Mouse (Mus musculus): Measurements from ENCODE around the gene Tnfrsf17.
A peak's percentile ranks its signal among the peaks of the same experiment; 100 is the strongest.
"Not testable (repeated sequence)": the region's sequence is repeated elsewhere in the genome, so short reads cannot be mapped to it uniquely, and the experiment has no call there.

DNA sequence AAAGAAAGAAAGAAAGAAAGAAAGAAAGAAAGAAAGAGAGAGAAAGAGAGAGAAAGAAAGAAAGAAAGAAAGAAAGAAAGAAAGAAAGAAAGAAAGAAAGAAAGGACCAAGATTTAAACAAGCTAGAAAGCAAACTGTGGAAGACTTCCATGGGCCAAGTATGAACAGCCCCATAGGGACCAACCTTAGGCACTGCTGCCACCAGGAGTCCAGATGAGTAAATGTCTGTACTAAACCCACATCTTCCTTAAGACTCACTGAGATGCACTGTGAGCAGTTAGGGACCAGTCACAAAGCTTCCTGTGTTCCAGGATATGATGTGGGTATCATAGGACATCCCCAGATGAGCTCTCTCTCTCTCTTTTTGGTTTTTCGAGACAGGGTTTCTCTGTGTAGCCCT, 15.9 kb upstream of the Tnfrsf17 start:
- not testable (repeated sequence) for TF ChIP-seq POLR2A (IDR thresholded peaks at IDR 0.05; ENCODE audit: low read depth, low read length); USF1 (IDR thresholded peaks at IDR 0.05; ENCODE audit: low read depth, low read length); MAFK (IDR thresholded peaks at IDR 0.05; ENCODE audit: insufficient replicate concordance, low read length); JUN (IDR thresholded peaks at IDR 0.05; ENCODE audit: insufficient read depth, low read depth, low read length); PAX5 (IDR thresholded peaks at IDR 0.05; ENCODE audit: low read length); EP300 (IDR thresholded peaks at IDR 0.05; ENCODE audit: low read length); E2F4 (IDR thresholded peaks at IDR 0.05; ENCODE audit: insufficient replicate concordance, low read depth, low read length); MEF2A (IDR thresholded peaks at IDR 0.05; ENCODE audit: borderline replicate concordance, low read depth, low read length); UBTF (IDR thresholded peaks at IDR 0.05; ENCODE audit: low read depth, low read length); TCF12 (IDR thresholded peaks at IDR 0.05; ENCODE audit: low read depth, low read length)
- TF ChIP-seq MYC (IDR thresholded peaks at IDR 0.05; ENCODE audit: low read depth, low read length) (0 out of 2 replicates have a peak, but pooled peaks have one; percentile 42), CTCF (conservative IDR thresholded peaks at IDR 0.05 in 1 of 2, IDR thresholded peaks at IDR 0.05 in 1 of 2; ENCODE audit: low read depth in 2 of 2, low read length in 2 of 2) (peak in 1 of 2 experiments; percentile 93; a peak in 3 of 4 replicates)

All from CH12.LX (cell line).